Mouse (Mus musculus) adrenal gland, postnatal 25 days (tissue): Measurements from ENCODE around the gene Hspa1a. TPM values are rescaled to one million over a fixed set of nuclear protein-coding genes. Genes with fewer than 3 reads are reported as not detected.
"Not testable (repeated sequence)": the region's sequence is repeated elsewhere in the genome, so short reads cannot be mapped to it uniquely, and the experiment has no call there.

Source experiments
- DNase-seq: peaks from one replicate; pipeline ENCODE4 v3.0.0; 2021; ENCODE audit warnings: mixed read lengths
- total RNA-seq: library from RNA; stranded (reverse); gene quantifications from 2 replicates; pipeline ENCODE4 v1.2.3, GENCODE M21; 2021

Gene Hspa1a
- total RNA-seq, 1 experiment from 2014 or later, result 18.9 TPM

DNA sequence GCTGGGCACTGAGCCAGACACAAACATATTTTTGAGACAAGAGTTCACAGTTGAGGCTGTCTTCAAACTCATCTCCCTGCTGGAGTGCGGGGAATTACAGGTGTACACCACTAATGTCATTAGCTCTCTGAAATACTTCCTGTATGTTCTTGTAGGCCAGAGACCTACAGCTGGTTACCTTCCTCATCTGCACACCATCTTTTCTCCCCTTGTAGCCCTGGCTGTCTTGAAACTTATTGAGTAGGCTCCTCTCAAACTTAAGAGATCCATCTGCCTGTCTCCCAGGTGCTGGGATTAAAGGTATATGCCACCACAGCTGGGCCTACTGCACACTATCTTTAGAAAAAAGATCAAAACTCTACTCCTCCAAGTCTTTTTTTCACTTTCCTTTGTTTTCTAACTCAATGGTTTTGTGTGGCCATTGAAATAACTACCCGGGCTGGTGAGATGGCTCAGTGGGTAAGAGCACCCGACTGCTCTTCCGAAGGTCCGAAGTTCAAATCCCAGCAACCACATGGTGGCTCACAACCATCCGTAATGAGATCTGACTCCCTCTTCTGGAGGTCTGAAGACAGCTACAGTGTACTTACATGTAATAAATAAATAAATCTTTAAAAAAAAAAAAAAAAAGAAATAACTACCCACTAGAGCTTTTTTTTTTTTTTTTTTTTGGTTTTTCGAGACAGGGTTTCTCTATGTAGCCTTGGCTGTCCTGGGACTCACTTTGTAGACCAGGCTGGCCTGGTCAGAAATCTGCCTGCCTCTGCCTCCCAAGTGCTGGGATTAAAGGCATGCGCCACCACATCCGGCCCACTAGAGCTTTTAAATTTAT, 23.0 kb downstream of the Hspa1a start:
- DNase-seq, result not testable (repeated sequence)

DNA sequence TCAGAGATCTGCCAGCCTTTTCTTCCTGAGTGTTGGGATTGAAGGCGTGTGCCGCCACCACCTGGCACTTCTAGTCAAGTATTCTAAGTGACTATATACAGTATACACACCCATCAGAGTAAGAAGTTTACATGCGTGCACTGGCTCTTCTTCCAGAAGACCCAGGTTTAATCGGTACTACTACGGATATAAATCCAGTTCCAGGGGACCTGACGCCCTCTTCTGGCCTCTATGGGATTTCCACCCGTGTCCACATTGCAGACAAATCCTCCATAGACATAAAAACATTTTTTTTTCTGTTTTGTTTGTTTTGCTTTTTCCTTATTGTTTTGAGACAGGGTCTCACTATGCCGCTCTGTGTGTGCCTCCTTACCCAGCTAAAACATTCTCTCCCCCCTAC, 24.4 kb downstream of the Hspa1a start:
- DNase-seq, result no peak

DNA sequence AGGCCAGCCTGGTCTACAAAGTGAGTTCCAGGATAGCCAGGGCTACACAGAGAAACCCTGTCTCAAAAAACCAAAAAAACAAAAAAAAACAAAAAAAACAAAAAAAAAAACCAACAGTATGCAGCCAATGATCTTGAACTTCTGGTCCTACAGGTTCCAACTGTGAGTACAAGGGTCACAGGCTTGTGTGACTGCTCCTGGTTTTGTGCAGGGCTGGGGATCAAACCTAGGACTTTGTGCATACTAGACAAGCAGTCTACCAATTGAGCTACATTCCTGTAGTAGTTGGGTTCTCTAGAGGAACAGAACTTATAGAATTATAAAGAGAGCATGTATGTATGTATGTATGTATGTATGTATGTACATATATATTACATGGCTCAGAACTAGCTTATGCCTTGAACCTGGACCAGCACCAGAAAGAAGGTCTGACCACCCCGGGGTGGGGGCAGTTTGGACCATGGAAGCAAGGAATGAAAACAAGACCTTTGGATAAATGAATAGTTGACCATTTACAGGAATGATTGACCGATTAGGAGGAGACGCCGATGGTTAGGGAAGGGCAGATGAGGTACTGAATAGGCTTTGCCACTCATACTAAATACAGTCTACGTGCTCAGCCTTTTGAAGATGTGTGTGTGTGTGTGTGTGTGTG, 25.3 kb downstream of the Hspa1a start:
- DNase-seq, result no peak

DNA sequence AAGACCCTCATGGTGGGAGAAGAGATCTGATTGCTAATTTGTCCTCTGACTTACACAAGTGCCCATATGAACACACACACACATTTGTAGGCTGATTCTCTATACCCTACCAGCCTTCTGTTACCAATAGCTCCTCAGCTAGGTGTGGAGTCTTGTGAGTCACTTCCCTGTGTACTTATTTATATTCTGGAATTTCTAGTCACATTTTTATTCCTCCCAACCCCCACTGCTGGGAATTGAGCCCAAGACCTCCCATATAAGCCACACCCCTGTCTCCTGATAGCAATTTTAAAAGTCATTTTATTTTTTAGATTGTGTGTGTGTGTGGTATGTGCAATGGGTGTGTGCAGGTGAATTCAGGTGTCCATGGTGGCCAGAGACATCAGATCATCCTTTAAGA, 27.6 kb downstream of the Hspa1a start:
- DNase-seq, result no peak

DNA sequence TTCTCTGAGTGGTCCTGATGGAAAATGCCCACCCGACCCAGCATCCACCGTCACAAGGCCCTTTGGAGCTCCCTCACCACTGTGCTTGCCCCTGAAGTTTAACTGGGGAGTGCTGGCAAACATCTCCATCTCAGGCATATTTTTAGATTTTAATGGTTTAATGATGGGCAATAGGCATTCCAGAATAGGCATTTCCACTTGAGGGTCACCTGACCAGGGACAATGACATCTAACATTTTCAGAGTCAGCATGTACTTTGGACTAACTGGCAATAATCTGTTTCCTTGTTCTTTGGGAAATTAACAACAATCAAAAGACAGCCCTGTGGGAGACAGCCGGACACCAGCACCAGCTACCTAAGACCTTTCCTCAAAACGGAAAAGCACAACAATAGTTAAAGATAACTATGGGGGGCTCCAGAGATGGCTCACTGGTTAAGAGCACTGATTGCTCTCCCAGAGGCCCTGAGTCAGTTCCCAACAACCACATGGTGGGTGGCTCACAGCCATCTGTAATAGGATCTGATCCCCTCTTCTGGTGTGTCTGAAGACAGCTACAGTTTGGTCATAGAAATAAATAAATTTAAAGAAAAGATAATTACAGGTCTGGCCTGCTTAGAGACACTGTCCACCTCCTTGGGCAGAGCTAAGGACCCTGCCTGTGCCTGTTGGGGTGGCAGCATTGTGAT, 28.7 kb downstream of the Hspa1a start:
- no peak for DNase-seq

DNA sequence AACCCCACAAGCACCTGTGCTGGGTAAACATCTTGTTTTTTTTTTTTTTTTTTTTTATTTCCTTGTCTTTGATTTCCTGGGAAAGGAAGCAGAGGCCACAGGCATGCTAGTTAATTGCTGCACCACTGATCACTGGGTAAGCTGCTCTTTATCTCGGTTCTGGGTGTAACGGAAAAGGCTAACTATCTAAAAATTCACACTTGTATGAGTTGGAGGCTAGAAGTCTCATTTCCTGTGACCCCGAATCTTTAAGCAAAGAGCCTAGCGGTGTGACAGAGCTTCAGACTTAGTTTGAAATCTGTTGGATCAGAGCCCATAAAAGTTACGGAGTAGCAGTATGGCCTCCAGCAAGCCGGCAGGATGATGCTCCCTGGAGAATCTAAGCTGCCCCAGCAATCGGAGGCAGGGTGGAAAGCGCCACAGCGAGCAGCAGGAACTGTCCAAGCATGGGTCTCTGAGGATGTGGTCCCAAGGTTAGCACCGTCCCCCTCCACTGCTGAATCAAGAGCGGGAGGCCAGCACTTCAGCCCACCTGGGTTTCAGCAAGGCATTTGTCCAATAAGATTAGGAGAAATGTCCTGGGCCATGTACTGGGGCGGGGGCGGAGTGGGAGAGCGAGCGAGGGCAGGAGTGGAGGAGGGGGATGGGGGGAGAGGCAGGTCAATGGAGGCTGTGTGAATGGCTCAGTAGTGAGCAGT, 30.5 kb downstream of the Hspa1a start:
- no peak for DNase-seq

DNA sequence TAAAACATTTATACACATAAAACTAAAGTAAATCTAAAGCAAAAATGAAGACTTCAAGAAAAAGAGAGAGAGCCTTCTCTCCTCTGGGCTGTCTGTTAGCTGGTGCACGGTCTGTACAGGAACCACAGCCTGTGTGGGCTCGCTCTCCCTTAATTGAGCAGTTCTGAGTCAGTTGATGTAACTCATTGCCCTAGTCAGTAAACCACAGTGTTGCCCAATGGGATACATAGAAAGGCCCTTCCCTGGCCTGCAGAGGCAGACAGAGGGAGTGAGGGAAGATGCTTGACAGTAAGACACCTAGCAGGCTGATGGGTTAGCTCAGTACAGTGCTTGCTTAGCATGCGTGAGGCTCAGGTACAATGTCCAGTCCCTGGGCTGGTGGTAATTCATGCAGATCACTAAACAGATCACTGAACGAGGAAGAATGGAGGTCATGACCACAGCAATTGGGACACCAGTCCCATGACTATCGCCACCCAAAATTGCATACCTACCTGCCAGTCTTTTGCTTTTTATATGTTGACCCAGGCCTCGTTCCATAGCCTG, 33.9 kb downstream of the Hspa1a start:
- DNase-seq, result no peak

DNA sequence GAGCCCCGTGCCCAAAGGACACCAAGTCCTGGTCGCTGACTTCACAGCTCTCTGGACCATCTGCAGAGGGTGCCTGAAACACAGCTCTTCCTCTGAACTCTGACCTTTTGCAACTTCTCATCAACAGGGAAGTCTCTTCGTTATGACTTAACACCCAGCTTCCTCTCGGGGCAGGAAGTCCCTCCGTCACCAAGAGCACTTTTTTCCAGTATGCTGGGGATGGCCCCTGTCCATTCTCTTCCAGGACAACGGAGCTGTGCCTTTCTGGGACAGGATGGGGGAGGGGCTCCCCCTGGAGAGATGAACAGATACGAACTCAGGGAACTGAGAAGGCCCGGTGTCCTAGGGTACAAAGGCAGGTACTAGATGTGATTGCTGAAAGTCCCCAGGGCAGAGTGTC, 37.1 kb downstream of the Hspa1a start:
- no peak for DNase-seq

DNA sequence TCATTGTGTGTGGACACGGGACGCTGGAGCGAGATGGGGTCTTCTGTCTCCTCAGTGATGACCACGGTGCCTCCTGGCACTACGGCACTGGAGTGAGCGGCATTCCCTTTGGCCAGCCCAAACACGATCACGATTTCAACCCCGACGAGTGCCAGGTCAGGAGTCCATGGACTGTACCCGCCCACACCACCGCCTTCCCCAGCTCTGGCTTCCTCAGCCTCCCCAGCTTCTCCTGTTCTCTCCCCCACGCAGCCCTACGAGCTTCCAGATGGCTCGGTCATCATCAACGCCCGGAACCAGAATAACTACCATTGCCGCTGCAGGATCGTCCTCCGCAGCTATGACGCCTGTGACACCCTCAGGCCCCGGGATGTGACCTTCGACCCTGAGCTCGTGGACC, 37.9 kb downstream of the Hspa1a start:
- no peak for DNase-seq

DNA sequence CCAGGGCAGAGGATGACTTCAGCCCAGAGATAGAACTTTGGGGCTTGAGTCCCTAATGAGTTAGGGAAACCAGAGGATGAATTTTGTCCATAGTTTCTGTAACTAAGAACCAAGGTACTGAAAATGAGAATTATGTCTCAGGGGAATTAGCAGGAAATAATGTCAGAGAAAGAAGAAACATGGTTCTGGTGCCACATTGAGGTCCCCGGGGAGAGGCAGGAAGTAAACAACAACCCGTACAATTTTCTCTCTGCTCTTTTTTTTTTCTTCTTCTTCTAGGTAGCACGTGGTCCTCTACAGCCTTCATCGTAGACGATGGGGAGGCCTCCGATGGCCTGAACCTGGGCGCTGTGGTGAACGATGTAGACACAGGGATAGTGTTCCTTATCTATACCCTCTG, 39.7 kb downstream of the Hspa1a start:
- no peak for DNase-seq

DNA sequence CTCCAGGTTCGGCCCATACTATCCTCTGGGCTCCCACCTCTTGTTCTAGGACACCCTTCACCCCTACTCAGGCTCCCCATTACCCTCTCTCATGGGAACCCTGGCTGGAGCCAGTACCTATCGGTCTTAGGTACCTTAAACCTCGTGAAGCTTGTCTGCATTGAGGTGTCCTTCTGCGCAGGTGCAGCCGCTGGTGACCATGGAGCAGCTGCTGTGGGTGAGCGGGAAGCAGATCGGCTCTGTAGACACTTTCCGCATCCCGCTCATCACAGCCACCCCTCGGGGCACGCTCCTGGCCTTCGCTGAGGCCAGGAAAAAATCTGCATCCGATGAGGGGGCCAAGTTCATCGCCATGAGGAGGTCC, 40.2 kb downstream of the Hspa1a start:
- DNase-seq, result no peak

DNA sequence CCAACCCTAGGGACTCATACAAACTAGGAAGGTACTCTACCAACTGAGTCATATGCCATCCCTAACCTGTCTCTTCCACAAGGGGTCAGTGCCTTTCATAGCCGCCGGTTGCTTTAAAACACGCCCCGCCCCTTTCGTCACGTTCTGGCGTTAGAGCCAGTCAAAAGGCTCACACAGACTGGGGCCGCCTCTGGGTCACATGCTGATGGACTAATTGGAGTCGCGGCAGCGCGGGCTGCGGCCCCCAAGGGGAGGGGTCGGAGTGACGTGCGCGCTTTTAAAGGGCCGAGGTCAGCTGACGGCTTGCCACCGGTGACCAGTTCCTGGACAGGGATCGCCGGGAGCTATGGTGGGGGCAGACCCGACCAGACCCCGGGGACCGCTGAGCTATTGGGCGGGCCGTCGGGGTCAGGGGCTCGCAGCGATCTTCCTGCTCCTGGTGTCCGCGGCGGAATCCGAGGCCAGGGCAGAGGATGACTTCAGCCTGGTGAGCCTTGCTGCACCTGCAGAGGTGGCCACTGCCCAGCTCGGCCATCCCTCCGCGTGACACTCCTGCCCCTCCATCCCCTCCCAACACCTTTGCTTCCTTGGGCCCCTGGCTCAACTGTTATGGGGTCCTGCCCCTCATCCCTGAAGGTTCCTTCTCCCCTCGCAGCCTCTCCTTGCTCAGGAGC, 40.8 kb downstream of the Hspa1a start, which contains the start of gene Neu1:
Gene Neu1 (plus strand): TSS at position 193 of the 674 bp plus-strand sequence.
- peak; percentile 97 for DNase-seq

DNA sequence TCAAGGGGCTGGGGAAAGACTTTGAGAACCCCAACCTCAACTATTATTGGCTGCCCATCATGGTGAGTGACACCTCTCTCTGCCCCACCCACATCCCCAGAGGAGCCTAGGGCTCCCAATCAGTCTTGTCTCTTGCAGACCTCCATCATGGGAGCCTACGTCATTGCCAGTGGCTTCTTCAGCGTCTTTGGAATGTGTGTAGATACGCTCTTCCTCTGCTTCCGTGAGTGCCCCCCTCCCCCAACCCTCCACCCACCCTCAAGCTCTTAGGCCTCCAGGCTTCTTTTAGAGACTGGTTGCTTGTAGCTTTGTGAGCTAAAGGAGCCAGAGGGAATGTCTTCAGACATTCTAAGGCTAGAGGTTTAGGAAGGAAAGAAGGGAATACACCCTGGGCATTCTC, 43.1 kb downstream of the Hspa1a start:
- DNase-seq, result no peak

DNA sequence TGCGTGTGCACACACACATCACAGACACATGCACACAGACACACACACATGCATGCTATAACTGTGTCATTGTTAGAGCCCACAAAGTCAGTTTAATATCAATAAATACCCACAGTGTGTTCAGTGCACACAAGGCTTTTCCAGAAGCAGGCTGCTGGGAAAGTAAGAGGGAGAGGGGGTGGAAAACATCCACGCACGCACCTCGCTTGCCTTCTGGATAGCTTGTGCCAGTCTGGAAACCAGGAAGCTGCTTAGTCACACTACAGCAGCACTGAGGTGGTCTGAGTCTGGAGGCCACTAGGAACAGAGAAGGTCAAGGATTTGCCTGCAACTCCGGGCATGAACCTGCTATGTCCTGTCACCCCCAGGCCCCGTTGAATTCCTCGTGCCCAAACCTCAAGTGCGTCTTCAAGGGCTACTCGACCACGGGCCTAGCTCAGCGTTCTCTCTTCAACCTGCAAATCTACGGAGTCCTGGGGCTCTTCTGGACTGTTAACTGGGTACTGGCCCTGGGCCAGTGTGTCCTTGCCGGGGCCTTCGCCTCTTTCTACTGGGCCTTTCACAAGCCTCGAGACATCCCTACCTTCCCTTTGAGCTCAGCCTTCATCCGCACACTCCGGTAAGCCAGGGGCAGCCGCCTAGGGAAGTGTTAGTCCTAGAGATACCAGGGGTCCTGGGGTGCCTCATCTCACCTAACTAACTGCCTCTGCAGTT, 44.5 kb downstream of the Hspa1a start:
- no peak for DNase-seq

DNA sequence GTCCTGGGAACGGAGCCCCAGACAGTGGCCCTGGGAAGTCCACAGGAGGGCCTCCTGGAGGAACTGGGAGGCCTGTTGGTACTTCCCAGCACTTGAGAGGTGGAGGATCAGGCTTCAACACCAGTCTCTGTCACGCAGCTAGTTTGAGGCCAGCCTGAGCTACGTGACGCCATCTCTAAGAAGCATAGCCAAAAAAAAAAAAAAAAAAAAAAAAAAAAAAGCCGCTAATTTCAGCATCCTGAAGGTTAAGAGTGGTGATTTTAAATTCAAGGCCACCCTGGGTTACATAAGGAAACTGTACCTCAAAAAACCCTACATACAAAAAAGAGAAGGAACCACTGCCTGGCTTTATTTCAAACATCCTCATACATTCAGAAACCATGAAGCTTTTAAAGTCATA, 47.7 kb downstream of the Hspa1a start:
- DNase-seq, result no peak

DNA sequence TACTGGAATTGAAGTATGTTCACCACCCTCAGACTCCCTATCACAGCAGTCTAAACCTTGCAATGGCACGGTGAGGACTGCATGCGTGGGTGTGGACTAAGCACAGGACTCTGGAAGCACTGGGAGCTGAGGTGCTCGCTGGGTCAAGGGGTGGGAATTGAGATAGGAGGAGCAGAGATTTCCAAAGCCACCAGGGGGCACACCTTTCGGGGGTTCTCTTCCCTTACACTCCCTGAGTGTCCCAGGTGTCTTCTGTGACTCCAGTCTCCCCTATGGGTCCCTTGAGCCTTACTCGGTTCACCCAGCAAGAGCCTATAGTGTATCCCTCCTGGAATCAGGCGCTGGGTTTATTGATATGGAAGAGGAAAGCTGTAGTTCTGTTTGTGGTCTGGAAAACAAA, 49.0 kb downstream of the Hspa1a start:
- DNase-seq, result no peak

Other genes starting within 250 kb of the Hspa1a start
- 134 and 138 TPM in 2 replicates for gene C4b, start 228.3 kb downstream of the Hspa1a start, total RNA-seq
- 6,026 and 7,512 TPM in 2 replicates for gene Cyp21a1, start 167.6 kb downstream of the Hspa1a start, total RNA-seq
- gene Stk19, start 135.2 kb downstream of the Hspa1a start, total RNA-seq, result 45.1 and 45.5 TPM in 2 replicates
- gene Dxo, start 135.1 kb downstream of the Hspa1a start, total RNA-seq, result 54.8 and 65.0 TPM in 2 replicates
- gene Skiv2l, start 121.9 kb downstream of the Hspa1a start, total RNA-seq, result 69.2 and 79.3 TPM in 2 replicates
- gene Nelfe, start 121.8 kb downstream of the Hspa1a start, total RNA-seq, result 57.9 and 61.6 TPM in 2 replicates
- 6.5 and 18.6 TPM in 2 replicates for gene Cfb, start 109.6 kb downstream of the Hspa1a start, total RNA-seq
- 15.0 and 22.5 TPM in 2 replicates for gene Zbtb12, start 92.7 kb downstream of the Hspa1a start, total RNA-seq
- gene Gm20547, start 90.1 kb downstream of the Hspa1a start, total RNA-seq, result not detected in 2 replicates
- gene C2, start 73.9 kb downstream of the Hspa1a start, total RNA-seq, result 71.7 and 86.4 TPM in 2 replicates
- 158 and 186 TPM in 2 replicates for gene Ehmt2, start 73.7 kb downstream of the Hspa1a start, total RNA-seq
- gene Slc44a4, start 57.7 kb downstream of the Hspa1a start, total RNA-seq, result 1.7 and 2.4 TPM in 2 replicates
- 26.1 and 27.6 TPM in 2 replicates for gene Neu1, start 40.9 kb downstream of the Hspa1a start, total RNA-seq
- 29.0 and 79.3 TPM in 2 replicates for gene Hspa1b, start 12.9 kb downstream of the Hspa1a start, total RNA-seq
- not detected in 2 replicates for gene Gm20481, start 2.2 kb downstream of the Hspa1a start, total RNA-seq
- 0.27 TPM in 1 of 2 replicates, not detected in the other for gene Hspa1l, start 547 bp upstream of the Hspa1a start, total RNA-seq
- gene Lsm2, start 9.7 kb upstream of the Hspa1a start, total RNA-seq, result 39.6 and 51.2 TPM in 2 replicates
- 62.4 and 64.8 TPM in 2 replicates for gene Vars, start 28.8 kb upstream of the Hspa1a start, total RNA-seq
- gene Vwa7, start 44.4 kb upstream of the Hspa1a start, total RNA-seq, result 0.57 and 0.97 TPM in 2 replicates
- 0.61 TPM in 1 of 2 replicates, not detected in the other for gene Sapcd1, start 55.9 kb upstream of the Hspa1a start, total RNA-seq
- 1.3 and 1.6 TPM in 2 replicates for gene Msh5, start 74.6 kb upstream of the Hspa1a start, total RNA-seq
- 79.7 and 90.5 TPM in 2 replicates for gene Clic1, start 77.8 kb upstream of the Hspa1a start, total RNA-seq
- gene Ddah2, start 86.9 kb upstream of the Hspa1a start, total RNA-seq, result 14.2 and 17.8 TPM in 2 replicates
- not detected in 2 replicates for gene Ly6g6c, start 93.2 kb upstream of the Hspa1a start, total RNA-seq
- gene Mpig6b, start 94.0 kb upstream of the Hspa1a start, total RNA-seq, result 0.24 TPM in 1 of 2 replicates, not detected in the other
- not detected in 2 replicates for gene Ly6g6e, start 104.7 kb upstream of the Hspa1a start, total RNA-seq
- 1.5 and 2.0 TPM in 2 replicates for gene Ly6g6d, start 105.9 kb upstream of the Hspa1a start, total RNA-seq
- not detected in 2 replicates for gene Ly6g6f, start 113.5 kb upstream of the Hspa1a start, total RNA-seq
- gene Abhd16a, start 117.1 kb upstream of the Hspa1a start, total RNA-seq, result 67.1 and 84.9 TPM in 2 replicates
- gene Ly6g5c, start 136.1 kb upstream of the Hspa1a start, total RNA-seq, result not detected in 2 replicates
- gene Ly6g5b, start 143.3 kb upstream of the Hspa1a start, total RNA-seq, result 0.30 and 0.81 TPM in 2 replicates
- 19.0 and 19.4 TPM in 2 replicates for gene Gpank1, start 149.3 kb upstream of the Hspa1a start, total RNA-seq
- 201 and 272 TPM in 2 replicates for gene Csnk2b, start 149.9 kb upstream of the Hspa1a start, total RNA-seq
- gene D17H6S53E, start 154.2 kb upstream of the Hspa1a start, total RNA-seq, result 23.0 and 29.7 TPM in 2 replicates
- 2.9 TPM in 1 of 2 replicates, not detected in the other for gene Apom, start 159.9 kb upstream of the Hspa1a start, total RNA-seq
- 403 and 461 TPM in 2 replicates for gene Bag6, start 163.0 kb upstream of the Hspa1a start, total RNA-seq
- gene Prrc2a, start 192.7 kb upstream of the Hspa1a start, total RNA-seq, result 268 and 310 TPM in 2 replicates
- 2.3 and 3.0 TPM in 2 replicates for gene Aif1, start 203.9 kb upstream of the Hspa1a start, total RNA-seq
- 5.2 TPM in 1 of 2 replicates, not detected in the other for gene Lst1, start 216.3 kb upstream of the Hspa1a start, total RNA-seq
- gene Ltb, start 222.3 kb upstream of the Hspa1a start, total RNA-seq, result 2.8 and 8.5 TPM in 2 replicates
- gene Tnf, start 229.9 kb upstream of the Hspa1a start, total RNA-seq, result 0.58 and 0.76 TPM in 2 replicates
- gene Lta, start 233.2 kb upstream of the Hspa1a start, total RNA-seq, result 0.30 TPM in 1 of 2 replicates, not detected in the other
- not detected in 2 replicates for gene Gm16181, start 248.7 kb upstream of the Hspa1a start, total RNA-seq